Mouse (Mus musculus): Measurements from ENCODE around the gene Mrs2. TPM values are rescaled to one million over a fixed set of nuclear protein-coding genes. Genes with fewer than 3 reads are reported as not detected.
A peak's percentile ranks its signal among the peaks of the same experiment; 100 is the strongest.

Mrs2 gene
- polyA plus RNA-seq, 1 experiment from 2014 or later, result 21.1 TPM

GRCm38 (mm10) chr13:25027114-25027425 is 6.9 kb upstream of the Mrs2 start:
- ATAC-seq (replicated peaks; ENCODE audit: insufficient number of reproducible peaks, low FRiP score, low TSS enrichment), result no peak
- WGBS (ENCODE audit: insufficient replicate concordance), result 65% methylated on average over 3 of the region's 3 CpGs
- no peaks in the 10 kb centered on the region for H3K36me3 ChIP-seq (ENCODE audit: control insufficient read depth, insufficient read depth, low read length)
- no peaks in the 10 kb centered on the region for H3K4me1 ChIP-seq (ENCODE audit: control insufficient read depth, insufficient read depth, low read length)
- no peak overlapping the region for H3K9ac ChIP-seq (ENCODE audit: low read depth, low read length)
- no peak overlapping the region for H3K27ac ChIP-seq (ENCODE audit: low read depth, low read length)
- H3K4me3 ChIP-seq (ENCODE audit: low read depth, low read length), result no peak overlapping the region
- no peaks in the 10 kb centered on the region for H3K27me3 ChIP-seq (ENCODE audit: control insufficient read depth, insufficient read depth, low read length)
- no peak overlapping the region for H3K4me2 ChIP-seq
- no peaks in the 10 kb centered on the region for H3K9me3 ChIP-seq (replicated peaks; ENCODE audit: control insufficient read depth, low read length)

- 85% methylated on average over 6 of the region's 6 CpGs for WGBS (ENCODE audit: insufficient replicate concordance)
- Histone ChIP-seq H3K4me3 (ENCODE audit: low read depth, low read length) (no peak overlapping the region), H3K36me3 (ENCODE audit: control insufficient read depth, insufficient read depth, low read length) (no peaks in the 10 kb centered on the region), H3K9me3 (replicated peaks; ENCODE audit: control insufficient read depth, low read length) (no peaks in the 10 kb centered on the region), H3K4me2 (no peak overlapping the region), H3K27me3 (ENCODE audit: control insufficient read depth, insufficient read depth, low read length) (no peaks in the 10 kb centered on the region), H3K9ac (ENCODE audit: low read depth, low read length) (no peak overlapping the region), H3K4me1 (ENCODE audit: control insufficient read depth, insufficient read depth, low read length) (no peaks in the 10 kb centered on the region), H3K27ac (ENCODE audit: low read depth, low read length) (no peak overlapping the region)
- ATAC-seq (replicated peaks; ENCODE audit: insufficient number of reproducible peaks, low FRiP score, low TSS enrichment), result no peak
These were observed 6.4 kb upstream of the Mrs2 start for GRCm38 (mm10) chr13:25026409-25027113.

DNA sequence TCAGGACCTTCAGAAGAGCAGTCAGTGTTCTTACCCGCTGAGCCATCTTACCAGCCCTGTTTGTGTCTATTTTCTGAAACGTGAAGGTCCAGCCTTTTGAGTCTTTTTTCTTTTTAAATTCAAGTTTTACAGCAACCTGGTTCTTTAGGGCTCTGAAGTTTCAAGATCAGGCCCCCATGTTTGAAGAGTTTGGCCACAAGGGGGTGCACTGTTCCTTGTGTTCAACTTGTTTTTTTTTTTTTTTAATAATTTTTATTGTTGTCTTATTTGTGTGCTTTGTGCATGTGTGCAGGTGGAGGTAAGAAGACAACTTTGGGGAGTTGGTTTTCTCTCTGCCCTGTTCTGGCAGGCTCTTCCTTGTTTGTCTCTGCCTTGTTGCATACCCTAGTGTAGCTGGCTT is 4.5 kb upstream of the Mrs2 start:
- Histone ChIP-seq H3K27ac (ENCODE audit: low read depth, low read length) (no peak overlapping the region), H3K36me3 (ENCODE audit: control insufficient read depth, insufficient read depth, low read length) (no peaks in the 10 kb centered on the region), H3K9ac (ENCODE audit: low read depth, low read length) (no peak overlapping the region), H3K4me1 (ENCODE audit: control insufficient read depth, insufficient read depth, low read length) (no peaks in the 10 kb centered on the region), H3K4me3 (ENCODE audit: low read depth, low read length) (no peak overlapping the region), H3K9me3 (replicated peaks; ENCODE audit: control insufficient read depth, low read length) (no peaks in the 10 kb centered on the region), H3K27me3 (ENCODE audit: control insufficient read depth, insufficient read depth, low read length) (no peaks in the 10 kb centered on the region), H3K4me2 (no peak overlapping the region)
- ATAC-seq (replicated peaks; ENCODE audit: insufficient number of reproducible peaks, low FRiP score, low TSS enrichment), result no peak
- 28% methylated on average over 2 of the region's 2 CpGs for WGBS (ENCODE audit: insufficient replicate concordance)

DNA sequence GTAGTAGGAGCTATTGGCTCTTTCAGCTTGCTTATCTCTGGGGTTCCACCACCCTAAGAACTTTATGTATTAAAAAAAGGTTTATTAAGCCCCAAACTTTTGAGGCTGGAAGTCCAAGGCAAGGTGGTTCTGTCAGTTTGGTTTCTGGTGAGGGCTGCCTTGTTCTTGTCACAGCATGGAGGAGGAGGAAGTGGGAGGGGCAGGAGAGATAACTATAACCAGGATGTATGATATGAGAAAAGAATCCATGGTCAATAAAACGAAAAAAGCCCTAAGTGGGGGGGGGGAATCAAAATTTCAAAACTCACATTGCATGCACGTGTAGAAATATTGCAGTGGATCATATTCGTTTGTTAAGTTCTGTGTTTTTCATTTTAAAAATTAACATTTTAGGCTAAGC is 3.0 kb upstream of the Mrs2 start:
- Histone ChIP-seq H3K27ac (ENCODE audit: low read depth, low read length) (no peak overlapping the region), H3K27me3 (ENCODE audit: control insufficient read depth, insufficient read depth, low read length) (no peaks in the 10 kb centered on the region), H3K9ac (ENCODE audit: low read depth, low read length) (no peak overlapping the region), H3K4me1 (ENCODE audit: control insufficient read depth, insufficient read depth, low read length) (peaks cover 11% of the 10 kb centered on the region), H3K36me3 (ENCODE audit: control insufficient read depth, insufficient read depth, low read length) (no peaks in the 10 kb centered on the region), H3K4me2 (no peak overlapping the region), H3K4me3 (ENCODE audit: low read depth, low read length) (no peak overlapping the region), H3K9me3 (replicated peaks; ENCODE audit: control insufficient read depth, low read length) (no peaks in the 10 kb centered on the region)
- WGBS (ENCODE audit: insufficient replicate concordance), result 74% methylated on average over 3 of the region's 3 CpGs
- no peak for ATAC-seq (replicated peaks; ENCODE audit: insufficient number of reproducible peaks, low FRiP score, low TSS enrichment)

DNA sequence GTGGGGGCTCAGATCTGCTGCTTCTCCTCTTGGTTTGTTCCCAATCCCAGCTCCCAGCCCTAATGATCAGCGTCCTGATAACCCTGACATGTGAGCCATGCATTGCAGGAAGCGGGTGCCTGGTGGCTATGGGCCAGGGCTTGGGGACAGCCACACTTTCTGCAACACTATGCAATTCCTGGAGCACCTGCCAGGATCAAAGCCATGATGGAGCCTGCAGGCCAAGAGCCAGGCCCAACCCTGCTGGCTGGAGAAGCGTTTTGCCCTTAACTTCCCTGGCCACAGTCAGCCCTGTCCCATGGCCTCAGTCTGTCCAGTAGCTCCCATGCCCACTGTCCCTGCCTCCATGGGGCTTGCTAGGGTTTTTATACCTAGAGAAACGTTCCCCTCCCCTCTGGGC is 2.2 kb upstream of the Mrs2 start:
- H3K4me3 ChIP-seq (ENCODE audit: low read depth, low read length), result no peak overlapping the region
- no peaks in the 10 kb centered on the region for H3K36me3 ChIP-seq (ENCODE audit: control insufficient read depth, insufficient read depth, low read length)
- no peak overlapping the region for H3K4me2 ChIP-seq
- peaks cover 11% of the 10 kb centered on the region for H3K4me1 ChIP-seq (ENCODE audit: control insufficient read depth, insufficient read depth, low read length)
- 62% methylated on average over 4 of the region's 4 CpGs for WGBS (ENCODE audit: insufficient replicate concordance)
- no peak overlapping the region for H3K9ac ChIP-seq (ENCODE audit: low read depth, low read length)
- ATAC-seq (replicated peaks; ENCODE audit: insufficient number of reproducible peaks, low FRiP score, low TSS enrichment), result no peak
- H3K27me3 ChIP-seq (ENCODE audit: control insufficient read depth, insufficient read depth, low read length), result no peaks in the 10 kb centered on the region
- no peak overlapping the region for H3K27ac ChIP-seq (ENCODE audit: low read depth, low read length)
- H3K9me3 ChIP-seq (replicated peaks; ENCODE audit: control insufficient read depth, low read length), result no peaks in the 10 kb centered on the region

DNA sequence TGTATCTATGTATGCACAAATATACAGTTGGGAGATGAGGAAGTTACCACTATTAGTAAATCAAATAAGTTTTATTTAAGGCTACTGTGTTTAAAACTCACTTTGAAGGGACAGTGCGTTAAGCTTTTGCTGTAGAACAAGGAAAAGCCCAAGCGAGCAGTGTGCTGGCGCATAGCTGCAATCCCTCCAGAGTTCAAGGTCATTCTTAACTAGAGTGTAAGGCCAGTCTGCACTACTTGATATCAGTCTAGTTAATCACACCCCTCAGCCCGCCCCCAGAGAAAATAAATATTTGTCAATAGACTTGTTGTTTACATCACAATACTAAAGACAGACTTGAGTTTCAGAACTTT is 337 bp upstream of the Mrs2 start:
- H3K4me1 ChIP-seq (ENCODE audit: control insufficient read depth, insufficient read depth, low read length), result peaks cover 11% of the 10 kb centered on the region
- no peaks in the 10 kb centered on the region for H3K9me3 ChIP-seq (replicated peaks; ENCODE audit: control insufficient read depth, low read length)
- H3K4me3 ChIP-seq (ENCODE audit: low read depth, low read length), result peak overlapping the region; percentile 84
- no peaks in the 10 kb centered on the region for H3K27me3 ChIP-seq (ENCODE audit: control insufficient read depth, insufficient read depth, low read length)
- ATAC-seq (replicated peaks; ENCODE audit: insufficient number of reproducible peaks, low FRiP score, low TSS enrichment), result no peak
- H3K9ac ChIP-seq (ENCODE audit: low read depth, low read length), result peak overlapping the region; percentile 83
- WGBS (ENCODE audit: insufficient replicate concordance), result 57% methylated on average over 4 of the region's 4 CpGs
- peak overlapping the region; percentile 42 for H3K27ac ChIP-seq (ENCODE audit: low read depth, low read length)
- peak overlapping the region; percentile 83 for H3K4me2 ChIP-seq
- H3K36me3 ChIP-seq (ENCODE audit: control insufficient read depth, insufficient read depth, low read length), result no peaks in the 10 kb centered on the region

- no peaks in the 10 kb centered on the region for H3K9me3 ChIP-seq (replicated peaks; ENCODE audit: control insufficient read depth, low read length)
- H3K9ac ChIP-seq (ENCODE audit: low read depth, low read length), result 0 out of 2 replicates have a peak overlapping the region, but pooled peaks have one; percentile 22
- no peak overlapping the region for H3K4me3 ChIP-seq (ENCODE audit: low read depth, low read length)
These were observed 1.9 kb downstream of the Mrs2 start for GRCm38 (mm10) chr13:25018316-25018715.

GRCm38 (mm10) chr13:25007115-25007514 is 13.1 kb downstream of the Mrs2 start:
- Histone ChIP-seq H3K4me2 (no peak overlapping the region), H3K4me1 (ENCODE audit: control insufficient read depth, insufficient read depth, low read length) (no peaks in the 10 kb centered on the region), H3K36me3 (ENCODE audit: control insufficient read depth, insufficient read depth, low read length) (peaks cover 8% of the 10 kb centered on the region; the same call in 1 of the 2 replicates), H3K27ac (ENCODE audit: low read depth, low read length) (no peak overlapping the region), H3K9me3 (replicated peaks; ENCODE audit: control insufficient read depth, low read length) (no peaks in the 10 kb centered on the region), H3K27me3 (ENCODE audit: control insufficient read depth, insufficient read depth, low read length) (no peaks in the 10 kb centered on the region), H3K9ac (ENCODE audit: low read depth, low read length) (no peak overlapping the region), H3K4me3 (ENCODE audit: low read depth, low read length) (no peak overlapping the region)
- ATAC-seq (replicated peaks; ENCODE audit: insufficient number of reproducible peaks, low FRiP score, low TSS enrichment), result no peak
- WGBS (ENCODE audit: insufficient replicate concordance), result 76% methylated on average over 6 of the region's 8 CpGs

More at GRCm38 (mm10) chr13:25018316-25018715, 1.9 kb downstream of the Mrs2 start:
- ATAC-seq (replicated peaks; ENCODE audit: insufficient number of reproducible peaks, low FRiP score, low TSS enrichment), result no peak
- Histone ChIP-seq H3K4me1 (ENCODE audit: control insufficient read depth, insufficient read depth, low read length) (peaks cover 11% of the 10 kb centered on the region), H3K27me3 (ENCODE audit: control insufficient read depth, insufficient read depth, low read length) (no peaks in the 10 kb centered on the region), H3K27ac (ENCODE audit: low read depth, low read length) (no peak overlapping the region), H3K4me2 (peak overlapping the region; percentile 83; the same call in 1 of the 2 replicates), H3K36me3 (ENCODE audit: control insufficient read depth, insufficient read depth, low read length) (no peaks in the 10 kb centered on the region)
- WGBS (ENCODE audit: insufficient replicate concordance), result 91% methylated on average over 9 of the region's 9 CpGs

- Histone ChIP-seq H3K9ac (ENCODE audit: low read depth, low read length) (no peak overlapping the region), H3K9me3 (replicated peaks; ENCODE audit: control insufficient read depth, low read length) (no peaks in the 10 kb centered on the region), H3K27me3 (ENCODE audit: control insufficient read depth, insufficient read depth, low read length) (no peaks in the 10 kb centered on the region), H3K4me1 (ENCODE audit: control insufficient read depth, insufficient read depth, low read length) (no peaks in the 10 kb centered on the region), H3K4me3 (ENCODE audit: low read depth, low read length) (no peak overlapping the region), H3K27ac (ENCODE audit: low read depth, low read length) (no peak overlapping the region), H3K4me2 (no peak overlapping the region), H3K36me3 (ENCODE audit: control insufficient read depth, insufficient read depth, low read length) (peaks cover 26% of the 10 kb centered on the region)
- ATAC-seq (replicated peaks; ENCODE audit: insufficient number of reproducible peaks, low FRiP score, low TSS enrichment), result no peak
These were observed 17.2 kb downstream of the Mrs2 start for GRCm38 (mm10) chr13:25002965-25003364.

All from heart, embryonic 11.5 days (tissue).